Mouse (Mus musculus): ENCODE data around the gene Pex12.
"Not testable (repeated sequence)": the region's sequence is repeated elsewhere in the genome, so short reads cannot be mapped to it uniquely, and the experiment has no call there.

Gene Pex12

GRCm38 (mm10) chr11:83302526-83303251 is at the start of gene Pex12:
Pex12 (minus strand) TSS chr11:83302586.
- peak; percentile 91 to 92 for DNase-seq (ENCODE audit: low spot score in 2 of 2)

DNA sequence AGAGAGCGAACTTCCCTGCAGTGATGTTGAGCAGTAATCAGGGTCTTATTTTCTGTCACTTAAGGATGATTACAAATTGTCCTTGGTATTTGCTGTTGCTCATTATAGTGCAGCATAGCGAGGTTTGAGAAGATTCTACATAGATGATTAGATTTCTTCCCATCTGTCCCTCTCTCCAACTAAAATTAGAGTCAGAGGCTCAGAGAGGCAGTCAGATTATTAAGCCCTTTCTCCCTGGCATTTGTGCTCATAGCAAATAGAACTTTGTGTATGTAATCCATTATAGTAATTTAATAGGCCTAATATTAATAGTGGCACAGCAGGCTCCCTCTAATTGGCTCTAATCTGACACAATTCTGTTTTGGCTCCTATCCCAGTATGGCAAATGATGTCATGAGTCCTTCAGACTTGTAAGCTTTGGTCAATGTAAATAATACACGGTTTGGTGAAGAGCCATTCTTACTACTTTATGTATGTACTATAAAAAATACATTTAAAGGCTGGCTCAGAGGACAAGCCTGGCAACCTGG is 39.4 kb upstream of the Pex12 start:
- no peak for DNase-seq (ENCODE audit: low spot score in 2 of 2)

GRCm38 (mm10) chr11:83339705-83340104 is 37.3 kb upstream of the Pex12 start:
- DNase-seq (ENCODE audit: low spot score in 2 of 2), result no peak

DNA sequence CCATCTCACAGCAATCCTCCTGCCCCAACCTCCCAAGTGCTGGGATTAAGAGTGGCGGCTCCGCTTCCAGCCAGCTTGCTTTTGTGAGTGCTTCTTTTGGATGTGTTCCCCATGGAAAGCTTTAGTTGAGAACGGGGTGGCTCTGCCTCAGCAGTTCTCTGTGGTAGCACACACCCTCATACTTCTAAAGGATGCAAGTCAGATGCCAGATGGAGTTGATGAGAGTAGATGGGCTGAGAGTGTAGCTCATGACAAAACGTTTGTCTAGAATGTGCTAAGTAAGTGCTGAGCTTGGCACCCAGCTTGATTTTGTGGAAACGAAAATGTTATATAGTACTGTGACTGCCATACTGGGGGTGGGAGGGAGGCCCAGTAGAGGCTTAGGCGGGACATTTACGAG is 33.4 kb upstream of the Pex12 start:
- DNase-seq (ENCODE audit: low spot score in 2 of 2), result peak; percentile 36 to 60

- peak in 1 of 2 experiments; percentile 41 for DNase-seq (ENCODE audit: low spot score in 2 of 2)
Observed at GRCm38 (mm10) chr11:83327427-83327826, 25.0 kb upstream of the Pex12 start.

GRCm38 (mm10) chr11:83326692-83327091 is 24.3 kb upstream of the Pex12 start:
- DNase-seq (ENCODE audit: low spot score in 2 of 2), result not testable (repeated sequence)

GRCm38 (mm10) chr11:83319048-83319447 is 16.7 kb upstream of the Pex12 start:
- no peak for DNase-seq (ENCODE audit: low spot score in 2 of 2)

GRCm38 (mm10) chr11:83312471-83312870 is 10.1 kb upstream of the Pex12 start:
- peak; percentile 59 to 77 for DNase-seq (ENCODE audit: low spot score in 2 of 2)

DNA sequence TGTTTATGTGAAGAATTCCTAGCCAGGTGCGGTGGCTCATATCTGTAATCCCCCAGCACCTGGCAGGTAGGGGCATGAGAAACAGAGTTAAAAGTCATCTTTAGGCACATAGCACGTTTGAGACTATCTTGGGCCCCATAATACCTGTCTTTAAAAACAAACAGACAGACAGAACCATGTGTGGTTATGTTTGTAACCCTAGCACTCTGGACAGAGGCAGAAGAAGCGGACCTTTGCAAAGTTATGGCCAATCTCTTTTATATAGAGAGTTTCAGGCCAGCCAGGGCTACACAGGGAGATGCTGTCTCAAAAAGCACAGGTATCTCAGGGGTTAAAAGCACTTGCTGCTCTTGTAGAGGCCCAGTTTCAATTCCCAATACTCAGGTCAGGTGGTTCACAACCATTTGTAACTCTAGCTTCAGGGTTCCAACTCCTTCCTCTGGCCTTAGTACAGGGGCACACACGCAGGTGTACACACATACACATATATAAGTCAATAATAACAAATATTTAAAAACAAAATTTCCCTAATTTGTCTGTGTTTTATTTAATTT is 4.4 kb upstream of the Pex12 start:
- DNase-seq (ENCODE audit: low spot score in 2 of 2), result no peak

- no peak for DNase-seq (ENCODE audit: low spot score in 2 of 2)
Observed at GRCm38 (mm10) chr11:83304485-83304884, 2.1 kb upstream of the Pex12 start.

GRCm38 (mm10) chr11:83303751-83304150 is 1.4 kb upstream of the Pex12 start:
- peak in 1 of 2 experiments; percentile 32 for DNase-seq (ENCODE audit: low spot score in 2 of 2)

- DNase-seq (ENCODE audit: low spot score in 2 of 2), result no peak
Observed at GRCm38 (mm10) chr11:83302124-83302523, 262 bp downstream of the Pex12 start.

DNA sequence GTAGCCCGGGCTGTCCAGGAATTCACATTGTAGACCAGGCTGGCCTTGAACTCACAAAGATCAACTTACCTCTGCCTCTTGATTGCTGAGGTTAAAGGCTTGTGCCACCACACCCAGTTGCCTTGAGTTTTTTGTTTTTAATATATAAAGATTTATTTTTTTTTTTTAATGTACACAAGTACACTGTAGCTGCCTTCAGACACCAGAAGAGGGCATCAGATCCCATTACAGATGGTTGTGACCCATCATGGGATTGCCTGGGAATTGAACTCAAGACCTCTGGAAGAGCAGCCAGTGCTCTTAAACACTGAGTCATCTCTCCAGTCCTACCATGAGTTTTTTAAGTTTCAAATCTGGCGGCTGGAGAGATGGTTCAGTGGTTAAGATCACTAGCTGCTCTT is 955 bp downstream of the Pex12 start:
- DNase-seq (ENCODE audit: low spot score in 2 of 2), result no peak

DNA sequence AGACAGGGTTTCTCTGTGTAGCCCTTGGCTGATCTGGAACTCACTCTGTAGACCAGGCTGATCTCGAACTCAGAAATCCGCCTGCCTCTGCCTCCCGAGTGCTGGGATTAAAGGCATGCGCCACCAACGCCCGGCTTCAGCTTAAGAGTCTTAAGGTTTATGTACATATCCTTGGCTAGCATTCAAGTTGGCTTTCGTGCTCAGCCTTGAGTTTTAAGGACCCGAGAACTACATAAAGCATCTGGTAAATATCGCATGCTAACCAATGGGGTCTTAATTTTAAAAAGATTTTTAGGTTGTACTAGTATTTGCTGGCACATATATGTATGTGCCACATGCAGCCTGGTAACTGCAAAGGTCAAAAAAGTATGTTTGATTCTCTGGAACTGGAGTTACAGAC is 2.7 kb downstream of the Pex12 start:
- DNase-seq (ENCODE audit: low spot score in 2 of 2), result no peak

GRCm38 (mm10) chr11:83298225-83299195 is 3.9 kb downstream of the Pex12 start, which contains the start of gene Ap2b1:
Ap2b1 (plus strand) TSS chr11:83299024.
- DNase-seq (ENCODE audit: low spot score in 2 of 2), result peak; percentile 94 to 96

DNA sequence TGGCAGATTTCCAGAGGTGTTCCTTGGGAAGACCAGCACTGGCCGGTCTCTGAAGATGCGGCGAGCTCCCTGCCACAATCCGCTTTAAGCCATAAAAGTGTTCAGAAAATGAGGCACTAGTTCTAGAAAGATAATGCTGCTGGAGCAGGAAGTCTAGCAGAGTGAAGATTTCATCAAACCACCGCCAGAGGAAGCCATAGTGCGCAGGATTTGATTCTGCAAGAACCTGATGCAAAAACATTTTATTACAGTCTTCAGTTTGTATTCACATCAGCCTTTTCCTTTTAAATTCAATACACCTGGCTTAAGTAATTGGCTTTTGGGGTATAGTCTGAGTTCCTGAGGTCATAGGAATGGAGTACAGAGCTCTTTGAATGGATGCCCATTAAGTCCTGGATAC is 4.6 kb downstream of the Pex12 start:
- DNase-seq (ENCODE audit: low spot score in 2 of 2), result no peak

DNA sequence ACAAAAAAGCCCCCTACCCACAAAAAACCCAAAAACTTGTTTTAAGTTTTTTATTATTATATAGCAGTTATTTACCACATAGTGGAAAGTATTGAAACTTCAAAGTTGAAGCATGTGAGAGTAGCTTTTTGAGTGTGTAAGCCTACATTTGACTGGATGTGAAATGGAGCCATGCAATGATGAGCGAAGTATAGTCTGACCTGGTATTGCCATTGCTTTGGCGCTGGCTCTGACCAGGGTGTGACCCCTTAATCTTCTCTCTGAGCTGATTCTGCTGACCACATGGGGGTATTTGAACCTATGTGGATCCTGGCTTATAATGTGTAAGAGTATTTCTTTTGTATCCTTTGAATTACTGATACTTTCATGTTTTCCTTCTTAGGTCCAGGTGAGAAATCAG is 8.3 kb downstream of the Pex12 start:
- DNase-seq (ENCODE audit: low spot score in 2 of 2), result no peak

DNA sequence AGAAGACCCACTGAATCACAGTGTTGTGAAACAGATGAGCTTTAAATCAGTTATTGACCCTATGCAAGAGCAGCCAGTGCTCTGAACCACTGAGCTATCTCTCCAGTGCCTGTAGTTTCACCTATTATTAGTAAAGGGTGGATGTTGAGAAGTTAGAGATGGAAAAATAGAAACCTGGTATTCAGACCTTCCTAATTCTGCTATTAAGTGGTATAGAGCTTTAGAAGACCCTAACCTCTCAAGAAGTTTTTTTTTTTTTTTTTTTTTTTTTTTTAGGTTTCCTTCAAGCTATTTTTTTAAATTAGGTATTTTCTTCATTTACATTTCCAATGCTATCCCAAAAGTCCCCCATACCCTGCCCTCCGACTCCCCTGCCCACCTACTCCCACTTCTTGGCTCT is 9.2 kb downstream of the Pex12 start:
- no peak for DNase-seq (ENCODE audit: low spot score in 2 of 2)

GRCm38 (mm10) chr11:83292251-83292587 is 10.2 kb downstream of the Pex12 start:
- no peak for DNase-seq (ENCODE audit: low spot score in 2 of 2)

GRCm38 (mm10) chr11:83291375-83292250 is 10.8 kb downstream of the Pex12 start:
- peak; percentile 93 to 96 for DNase-seq (ENCODE audit: low spot score in 2 of 2)

DNA sequence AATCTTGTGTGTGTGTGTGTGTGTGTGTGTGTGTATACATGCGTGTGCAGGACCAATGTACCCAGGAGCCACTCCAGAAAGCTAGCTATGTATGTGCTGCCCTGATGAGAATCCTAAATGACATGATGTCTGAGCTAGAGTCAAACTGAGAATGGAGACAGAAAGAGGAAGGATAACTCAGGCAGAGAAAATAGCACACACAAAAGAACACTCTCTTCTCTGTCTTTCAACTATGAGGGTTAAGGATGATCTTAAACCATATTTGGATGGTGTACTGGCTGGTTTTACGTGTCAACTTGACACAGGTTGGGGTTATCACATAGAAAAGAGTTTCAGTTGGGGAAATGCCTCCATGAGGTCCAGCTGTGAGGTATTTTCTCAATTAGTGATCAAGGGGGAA is 12.8 kb downstream of the Pex12 start:
- DNase-seq (ENCODE audit: low spot score in 2 of 2), result no peak

Measured in right cerebral cortex, postnatal 36 days (tissue).